Mouse (Mus musculus): ENCODE measurements at regions not wholly inside any gene's neighbourhood (a gene's known extent, or its start where the extent isn't known, plus 50 kb on each side); places are given as distances from the start of the nearest gene placed in this dataset.

GRCm38 (mm10) chr1:184170926-184171325, 136.8 kb upstream of the 1700056E22Rik start:
- Histone ChIP-seq H3K9me3 (replicated peaks; ENCODE audit: insufficient read depth, low read length) (no peaks in the 10 kb centered on the region), H3K4me1 (ENCODE audit: control insufficient read depth in 1 of 2, insufficient read depth in 2 of 2, low read length in 2 of 2) (no peaks in the 10 kb centered on the region), H3K9ac (ENCODE audit: control insufficient read depth, low read depth, low read length, poor library complexity, severe bottlenecking) (no peak overlapping the region), H3K27me3 (ENCODE audit: control insufficient read depth in 1 of 2, insufficient read depth in 2 of 2, low read length in 2 of 2) (no peaks in the 10 kb centered on the region), H3K36me3 (ENCODE audit: control insufficient read depth in 1 of 2, insufficient read depth in 2 of 2, low read length in 2 of 2) (no peaks in the 10 kb centered on the region), H3K27ac (ENCODE audit: control insufficient read depth, low read depth, low read length) (no peak overlapping the region), H3K4me3 (ENCODE audit: control insufficient read depth in 1 of 2, insufficient read depth in 1 of 2, low read depth in 2 of 2, low read length in 2 of 2) (no peak overlapping the region), H3K79me2 (ENCODE audit: control insufficient read depth, insufficient read depth, low read length, poor library complexity) (no peaks in the 10 kb centered on the region)
- no peak for TF ChIP-seq USF2 (IDR thresholded peaks at IDR 0.05; ENCODE audit: borderline replicate concordance in 1 of 2, insufficient read depth in 1 of 2, low read depth in 1 of 2, low read length in 2 of 2)
- no peak for TF ChIP-seq USF1 (IDR thresholded peaks at IDR 0.05; ENCODE audit: low read depth, low read length)
- TF ChIP-seq EP300 (IDR thresholded peaks at IDR 0.05; ENCODE audit: low read depth in 1 of 2, low read length in 2 of 2) = no peak
- TF ChIP-seq MEF2A (IDR thresholded peaks at IDR 0.05; ENCODE audit: extremely low read depth, insufficient replicate concordance, low read depth, low read length, poor library complexity, severe bottlenecking) = no peak
- TF ChIP-seq GATA1 (IDR thresholded peaks at IDR 0.05; ENCODE audit: low read depth, low read length) = no peak
- TF ChIP-seq MAZ (IDR thresholded peaks at IDR 0.05; ENCODE audit: low read depth, low read length) = no peak
- TF ChIP-seq BHLHE40 (IDR thresholded peaks at IDR 0.05; ENCODE audit: borderline replicate concordance, low read depth, low read length) = no peak
- no peak for TF ChIP-seq ELF1 (IDR thresholded peaks at IDR 0.05; ENCODE audit: low read depth, low read length)
- no peak for TF ChIP-seq KAT2A (conservative IDR thresholded peaks at IDR 0.05; ENCODE audit: low read depth, low read length)
- no peak for TF ChIP-seq GABPA (IDR thresholded peaks at IDR 0.05; ENCODE audit: low read depth, low read length)
- no peak for TF ChIP-seq NRF1 (IDR thresholded peaks at IDR 0.05; ENCODE audit: insufficient read depth, low read depth, low read length, poor library complexity, severe bottlenecking)
- TF ChIP-seq TAL1 (IDR thresholded peaks at IDR 0.05; ENCODE audit: low read length) = no peak
- no peak for TF ChIP-seq TBP (IDR thresholded peaks at IDR 0.05; ENCODE audit: low read depth, low read length)
- TF ChIP-seq E2F4 (IDR thresholded peaks at IDR 0.05; ENCODE audit: borderline replicate concordance, low read depth, low read length) = no peak
- TF ChIP-seq TCF12 (IDR thresholded peaks at IDR 0.05; ENCODE audit: low read depth, low read length) = no peak
- no peak for DNase-seq (ENCODE audit: low read depth, low spot score)

DNA sequence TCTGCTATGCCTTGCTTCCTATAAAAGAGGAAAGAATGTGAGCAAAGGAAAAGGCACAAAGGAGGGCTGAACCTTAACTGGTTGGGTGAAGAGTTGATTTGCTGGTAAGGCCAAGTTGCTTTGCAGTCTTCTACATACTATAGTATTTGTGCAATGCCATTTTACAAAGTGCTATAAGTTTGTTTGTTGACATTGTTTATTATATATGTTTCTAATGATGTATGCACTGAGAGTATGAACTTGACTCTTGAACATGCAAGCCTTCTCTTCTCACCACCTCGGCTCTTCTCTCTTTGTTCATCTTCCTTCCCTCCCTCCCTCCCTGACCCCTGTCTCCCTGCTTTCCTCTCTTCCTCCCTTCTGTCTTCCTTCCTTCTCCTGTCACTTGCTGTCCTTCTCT, 135.9 kb upstream of the 1700056E22Rik start:
- no peak for TF ChIP-seq CHD1 (IDR thresholded peaks at IDR 0.05; ENCODE audit: low read depth, low read length)
- TF ChIP-seq ZNF384 (IDR thresholded peaks at IDR 0.05; ENCODE audit: low read depth, low read length) = no peak
- TF ChIP-seq MYC (IDR thresholded peaks at IDR 0.05; ENCODE audit: low read depth, low read length) = no peak
- no peak for TF ChIP-seq UBTF (IDR thresholded peaks at IDR 0.05; ENCODE audit: borderline replicate concordance, insufficient read depth, low read depth, low read length)
- TF ChIP-seq USF2 (IDR thresholded peaks at IDR 0.05; ENCODE audit: borderline replicate concordance in 1 of 2, insufficient read depth in 1 of 2, low read depth in 1 of 2, low read length in 2 of 2) = no peak
- no peak for TF ChIP-seq MEF2A (IDR thresholded peaks at IDR 0.05; ENCODE audit: extremely low read depth, insufficient replicate concordance, low read depth, low read length, poor library complexity, severe bottlenecking)
- no peak for TF ChIP-seq GABPA (IDR thresholded peaks at IDR 0.05; ENCODE audit: low read depth, low read length)
- no peak for TF ChIP-seq ZKSCAN1 (IDR thresholded peaks at IDR 0.05; ENCODE audit: low read depth, low read length)

More for the DNA sequence above, 135.9 kb upstream of the 1700056E22Rik start:
- Histone ChIP-seq H3K9me3 (replicated peaks; ENCODE audit: insufficient read depth, low read length) (no peaks in the 10 kb centered on the region), H3K4me1 (ENCODE audit: control insufficient read depth in 1 of 2, insufficient read depth in 2 of 2, low read length in 2 of 2) (no peaks in the 10 kb centered on the region), H3K36me3 (ENCODE audit: control insufficient read depth in 1 of 2, insufficient read depth in 2 of 2, low read length in 2 of 2) (no peaks in the 10 kb centered on the region), H3K79me2 (ENCODE audit: control insufficient read depth, insufficient read depth, low read length, poor library complexity) (no peaks in the 10 kb centered on the region), H3K27ac (ENCODE audit: control insufficient read depth, low read depth, low read length) (no peak overlapping the region), H3K9ac (ENCODE audit: control insufficient read depth, low read depth, low read length, poor library complexity, severe bottlenecking) (no peak overlapping the region), H3K4me3 (ENCODE audit: control insufficient read depth in 1 of 2, insufficient read depth in 1 of 2, low read depth in 2 of 2, low read length in 2 of 2) (no peak overlapping the region), H3K27me3 (ENCODE audit: control insufficient read depth in 1 of 2, insufficient read depth in 2 of 2, low read length in 2 of 2) (no peaks in the 10 kb centered on the region)
- DNase-seq (ENCODE audit: low read depth, low spot score) = no peak

Measured in MEL (cell line).